8 mouse cellular contexts compared by ENCODE assay signal in the genomic region with DNA sequence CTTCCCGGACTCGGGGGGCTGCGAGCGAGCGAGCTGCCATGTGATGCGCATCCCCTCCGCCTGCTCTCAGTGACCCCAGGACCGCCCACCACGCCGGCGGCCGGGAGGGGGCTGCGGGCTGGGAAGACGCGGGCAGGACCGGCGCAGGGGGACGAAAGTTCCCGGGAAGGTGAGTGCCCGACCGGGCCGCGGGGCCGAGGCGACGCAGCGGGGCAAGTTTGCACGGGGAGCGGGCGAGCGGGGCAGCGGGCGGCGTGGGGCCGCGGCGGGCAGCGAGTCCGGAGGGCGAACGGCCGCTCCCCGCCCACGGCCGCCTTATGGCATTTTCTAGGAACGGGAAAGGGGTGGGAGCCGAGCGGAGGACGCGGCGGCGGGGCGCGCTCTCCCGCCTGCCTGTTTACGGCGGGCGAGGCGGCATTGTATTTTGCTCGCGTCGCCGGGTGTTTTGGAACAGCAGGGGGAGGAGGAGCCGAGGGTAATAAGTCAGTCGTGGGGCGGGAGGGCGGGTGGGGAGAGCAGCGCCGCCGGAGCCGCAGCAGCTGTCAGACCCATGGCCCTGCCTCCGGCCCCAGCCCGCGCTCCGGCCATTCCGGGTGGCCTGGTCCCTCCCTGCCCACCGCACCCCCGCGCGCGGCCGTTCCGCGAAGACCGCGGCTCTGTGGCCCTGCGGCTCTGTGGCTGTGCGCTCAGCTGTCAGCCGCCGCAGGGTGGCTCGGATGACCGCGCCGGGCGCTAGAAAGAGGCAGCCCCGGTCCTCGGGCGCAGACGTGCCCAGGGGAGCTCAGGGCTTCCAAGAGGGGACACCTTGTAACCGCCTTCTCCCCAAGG. TPM values are rescaled to one million over a fixed set of nuclear protein-coding genes. Genes with fewer than 3 reads are reported as not detected.
DNase-seq lines count a peak whose midpoint lies in the region; ATAC-seq and TF ChIP-seq lines count a peak whose summit lies in the region.

No protein-coding gene starts in this region.

- H3K4me3 ChIP-seq in E14TG2a.4 (replicated peaks; ENCODE audit: low read length), result peak overlapping the region; percentile 89
- peak overlapping the region; percentile 100 for H3K4me3 ChIP-seq in forebrain, embryonic 14.5 days (ENCODE audit: low read depth, low read length)

- H3K27ac ChIP-seq in forebrain, embryonic 14.5 days (ENCODE audit: low read depth, low read length), result peak overlapping the region; percentile 98

- no peaks in the 10 kb centered on the region for H3K9me3 ChIP-seq in E14TG2a.4 (ENCODE audit: low read length)
- H3K9me3 ChIP-seq in forebrain, embryonic 14.5 days (replicated peaks; ENCODE audit: control insufficient read depth, low read length), result no peaks in the 10 kb centered on the region

- peaks cover 33% of the 10 kb centered on the region for H3K4me1 ChIP-seq in E14TG2a.4 (replicated peaks; ENCODE audit: low read depth, low read length)
- peaks cover 37% of the 10 kb centered on the region for H3K4me1 ChIP-seq in forebrain, embryonic 14.5 days (ENCODE audit: control insufficient read depth, insufficient read depth, low read length)

- under 1% methylated on average over 63 of the region's 100 CpGs for WGBS in forebrain, embryonic 14.5 days

- peak overlapping the region; percentile 82 for H3K4me2 ChIP-seq in forebrain, embryonic 14.5 days (ENCODE audit: low read length)

- peak overlapping the region; percentile 97 for H3K9ac ChIP-seq in forebrain, embryonic 14.5 days (ENCODE audit: low read length)

- no peak for TF ChIP-seq CTCF in E14TG2a.4 (conservative IDR thresholded peaks at IDR 0.05; ENCODE audit: low read length)
- no peak for TF ChIP-seq CTCF in brain, embryonic 14.5 days (IDR thresholded peaks at IDR 0.05; ENCODE audit: borderline replicate concordance, extremely low read depth, insufficient read depth, insufficient read length)

- no peaks in the 10 kb centered on the region for H3K36me3 ChIP-seq in E14TG2a.4 (ENCODE audit: insufficient read depth, low read length)
- H3K36me3 ChIP-seq in forebrain, embryonic 14.5 days (ENCODE audit: control insufficient read depth, insufficient read depth, low read length), result no peaks in the 10 kb centered on the region

- TF ChIP-seq POLR2A in brain, embryonic 14.5 days (IDR thresholded peaks at IDR 0.05; ENCODE audit: borderline replicate concordance, extremely low read depth, insufficient read depth, insufficient read length, poor library complexity, severe bottlenecking), result 0 out of 2 replicates have a peak, but pooled peaks have one; percentile 20

- DNase-seq in brain, embryonic 14.5 days (ENCODE audit: low read depth), result peak; percentile 75
- peak; percentile 70 for DNase-seq in forebrain, embryonic 14.5 days (ENCODE audit: low spot score)
- DNase-seq in heart, postnatal 14 days, result peak; percentile 77 to 85
- peak; percentile 83 to 89 for DNase-seq in kidney, postnatal 4 days
- peak; percentile 91 for DNase-seq in lung, postnatal 10 days
- DNase-seq in ovary, postnatal 14 days (ENCODE audit: low spot score), result peak; percentile 52
- peak; percentile 77 for DNase-seq in thymus, postnatal 14 days

- peak; percentile 58 for ATAC-seq in forebrain, embryonic 14.5 days

- peaks cover 72% of the 10 kb centered on the region for H3K27me3 ChIP-seq in E14TG2a.4 (ENCODE audit: insufficient read depth, low read length)
- no peaks in the 10 kb centered on the region for H3K27me3 ChIP-seq in forebrain, embryonic 14.5 days (replicated peaks; ENCODE audit: control insufficient read depth, insufficient read depth, low read length)

- intact Hi-C loops in heart, postnatal 14 days (cut with DNase I), result loop anchor here (1.0 to 5.0 kb wide), 4 partner anchors 42 to 333 kb away; no protein-coding TSS in a partner anchor

RNA-seq across cellular contexts. Expression of a gene that starts 0.5 kb away (rescaled TPM):
- 23.6 and 31.4 TPM in 2 replicates for polyA plus RNA-seq in brain, embryonic 14.5 days (2012; rRNA removed)
- polyA plus RNA-seq in forebrain, embryonic 14.5 days (2014; fragmentation: Nextera tagmentation; extraction: Ambion mirVana), result 21.9 and 26.0 TPM in 2 replicates
- total RNA-seq in heart, postnatal 14 days (2021), result 10 to 100 TPM; 11.2 TPM

Comparison
In these comparisons a context has a peak if more than half of its experiments do, and no peak if none do; other contexts are left out.
1. Peak in every context shown above with its lines: DNase-seq, ATAC-seq, H3K4me3 ChIP-seq and H3K27ac ChIP-seq.